Mouse (Mus musculus) hindbrain, embryonic 12.5 days (tissue): ENCODE results near the gene Tcf7l1. TPM values are rescaled to one million over a fixed set of nuclear protein-coding genes. Genes with fewer than 3 reads are reported as not detected.
A peak's percentile ranks its signal among the peaks of the same experiment; 100 is the strongest.

Source experiments
- ATAC-seq: fragments of 200-750 bp; cut with Nextera tagmentation; 2 replicates; pipeline ENCODE4 v1.8.0; 2017; ENCODE audit warnings: moderate TSS enrichment; ENCODE audit not compliant: low FRiP score
- H3K27ac ChIP-seq: fragments of 300-500 bp; sonication (generic); 2 replicates; pipeline ENCODE4 v1.5.1; 2016; ENCODE audit warnings: mild to moderate bottlenecking
- H3K27me3 ChIP-seq: fragments of 300-500 bp; sonication (generic); 2 replicates; pipeline ENCODE4 v1.6.1; 2016; ENCODE audit warnings: mild to moderate bottlenecking
- H3K36me3 ChIP-seq: fragments of 300-500 bp; sonication (generic); 2 replicates; pipeline ENCODE4 v1.6.1; 2016; ENCODE audit warnings: mild to moderate bottlenecking
- H3K4me1 ChIP-seq: fragments of 300-500 bp; sonication (generic); 2 replicates; pipeline ENCODE4 v1.6.1; 2016
- H3K4me2 ChIP-seq: fragments of 300-500 bp; sonication (generic); replicated peaks from 2 replicates; pipeline ENCODE4 v1.6.1; 2016; ENCODE audit warnings: mild to moderate bottlenecking
- H3K4me3 ChIP-seq: fragments of 300-500 bp; sonication (generic); 2 replicates; pipeline ENCODE4 v1.5.1; 2016; ENCODE audit warnings: mild to moderate bottlenecking
- H3K9ac ChIP-seq: fragments of 300-500 bp; sonication (generic); 2 replicates; pipeline ENCODE4 v1.6.1; 2016; ENCODE audit warnings: mild to moderate bottlenecking, moderate library complexity
- H3K9me3 ChIP-seq: fragments of 300-500 bp; sonication (generic); replicated peaks from 2 replicates; pipeline ENCODE4 v1.6.1; 2016; ENCODE audit warnings: mild to moderate bottlenecking
- WGBS: fragments of 180-500 bp; shearing (Covaris S2); methylation state at CpG from one replicate; pipeline ENCODE4 v1.1.7; 2016; 5-methylcytosine and 5-hydroxymethylcytosine counted together
- polyA plus RNA-seq: library from polyadenylated mRNA; unstranded; fragments of >200 nt; fragmentation: Nextera tagmentation; extraction: Ambion mirVana; gene quantifications from 2 replicates; pipeline ENCODE4 v1.2.1, GENCODE M21; 2016

Gene Tcf7l1
- polyA plus RNA-seq, 1 experiment from 2014 or later, result 24.7 TPM

DNA sequence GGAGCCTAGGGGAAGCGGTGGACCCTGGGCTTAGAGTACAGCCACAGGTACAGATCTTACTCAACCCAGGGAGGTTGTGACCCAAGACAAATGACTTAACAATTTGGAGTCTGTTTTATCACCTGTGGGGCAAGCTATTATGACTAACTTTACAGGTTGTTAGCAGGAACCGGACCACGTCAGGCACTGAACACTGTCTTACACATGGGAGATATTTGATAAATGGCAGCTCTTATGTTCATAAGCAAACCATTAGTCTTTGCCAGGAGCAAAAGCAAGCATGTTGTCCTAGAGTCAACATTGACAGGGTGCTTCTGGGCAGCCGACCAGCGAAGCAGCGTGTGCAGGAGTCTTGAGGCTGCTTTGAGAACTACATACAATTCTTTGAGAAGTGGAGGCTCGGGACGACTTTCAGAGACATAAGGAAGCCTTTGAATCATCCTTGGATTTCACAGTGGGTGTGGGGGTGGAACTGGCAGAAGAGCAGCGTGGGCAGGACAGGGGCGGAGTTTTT, 138.7 kb downstream of the Tcf7l1 start:
- no peak for ATAC-seq
- Histone ChIP-seq H3K27ac (no peak overlapping the region), H3K4me2 (no peak overlapping the region), H3K4me1 (peaks cover 12% of the 10 kb centered on the region; the same call in 1 of the 2 replicates), H3K9me3 (no peaks in the 10 kb centered on the region), H3K36me3 (no peaks in the 10 kb centered on the region), H3K4me3 (no peak overlapping the region), H3K27me3 (no peaks in the 10 kb centered on the region), H3K9ac (no peak overlapping the region)
- 77% methylated on average over 10 of the region's 10 CpGs for WGBS

DNA sequence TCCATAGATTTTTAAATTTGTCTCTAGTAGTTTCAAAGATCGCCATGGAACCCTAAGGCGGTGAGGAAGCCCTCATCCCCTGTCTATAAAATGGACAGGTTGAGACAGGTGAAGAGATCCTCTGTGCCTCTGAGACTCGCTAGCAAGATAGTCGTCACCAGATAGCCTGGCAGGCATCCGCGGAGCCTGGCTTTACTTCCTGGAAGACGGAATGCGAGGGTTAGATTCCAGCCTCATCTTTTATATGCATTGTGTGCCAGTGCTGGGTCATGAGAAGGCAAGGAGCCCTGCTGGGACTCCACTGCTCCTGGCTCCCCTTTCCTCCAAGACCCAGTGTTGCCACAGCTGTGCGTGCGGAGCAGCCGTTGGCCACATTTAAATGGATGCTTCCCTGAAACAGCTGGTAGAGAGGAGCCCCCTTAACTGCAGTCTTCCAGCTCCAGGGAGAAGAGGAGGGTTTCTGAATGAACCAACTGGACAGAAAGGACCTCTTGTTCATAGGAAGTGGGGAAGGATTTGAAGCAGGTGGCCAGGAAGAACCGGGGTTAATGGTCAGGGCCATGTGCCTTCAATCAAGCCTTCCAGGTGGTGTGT, 141.0 kb downstream of the Tcf7l1 start:
- ATAC-seq, result no peak
- no peak overlapping the region for H3K4me2 ChIP-seq
- no peaks in the 10 kb centered on the region for H3K9me3 ChIP-seq
- no peak overlapping the region for H3K9ac ChIP-seq
- no peaks in the 10 kb centered on the region for H3K27me3 ChIP-seq
- 50% methylated on average over 12 of the region's 12 CpGs for WGBS
- peaks cover 7% of the 10 kb centered on the region; the same call in 1 of the 2 replicates for H3K4me1 ChIP-seq
- no peak overlapping the region for H3K27ac ChIP-seq
- H3K36me3 ChIP-seq, result no peaks in the 10 kb centered on the region
- no peak overlapping the region for H3K4me3 ChIP-seq

- H3K9me3 ChIP-seq, result no peaks in the 10 kb centered on the region
- no peak overlapping the region for H3K27ac ChIP-seq
- no peak overlapping the region for H3K4me3 ChIP-seq
- ATAC-seq, result peak; percentile 69
- no peak overlapping the region for H3K4me2 ChIP-seq
- no peaks in the 10 kb centered on the region for H3K36me3 ChIP-seq
- WGBS, result 62% methylated on average over 10 of the region's 10 CpGs
- H3K9ac ChIP-seq, result no peak overlapping the region
- peaks cover 7% of the 10 kb centered on the region; the same call in 1 of the 2 replicates for H3K4me1 ChIP-seq
- H3K27me3 ChIP-seq, result no peaks in the 10 kb centered on the region
Observed at GRCm38 (mm10) chr6:72647383-72647820, 141.7 kb downstream of the Tcf7l1 start.

DNA sequence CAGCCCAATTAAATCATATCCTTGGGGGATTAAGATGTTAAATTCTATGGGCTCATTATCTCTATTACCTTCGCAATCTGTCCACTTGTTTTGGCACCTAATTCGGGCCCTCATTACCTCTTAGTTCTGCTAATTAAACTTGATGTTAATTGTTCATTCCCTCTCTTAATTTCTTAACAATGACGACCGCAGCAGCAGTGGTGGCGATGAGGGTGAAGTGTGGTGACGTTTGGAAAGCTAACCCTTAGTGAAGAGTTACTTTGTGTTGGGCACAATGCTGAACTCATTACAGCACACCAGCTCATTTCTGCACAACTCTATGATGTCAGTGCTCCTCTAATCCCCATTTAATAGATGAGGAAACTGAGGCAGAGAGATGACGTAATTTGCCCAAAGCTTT, 143.7 kb downstream of the Tcf7l1 start:
- no peak overlapping the region for H3K4me3 ChIP-seq
- H3K27ac ChIP-seq, result no peak overlapping the region
- WGBS, result 84% methylated on average over 7 of the region's 7 CpGs
- H3K9ac ChIP-seq, result no peak overlapping the region
- ATAC-seq, result no peak
- H3K4me2 ChIP-seq, result no peak overlapping the region
- no peaks in the 10 kb centered on the region for H3K9me3 ChIP-seq
- no peaks in the 10 kb centered on the region for H3K27me3 ChIP-seq
- peaks cover 7% of the 10 kb centered on the region; the same call in 1 of the 2 replicates for H3K4me1 ChIP-seq
- no peaks in the 10 kb centered on the region for H3K36me3 ChIP-seq

GRCm38 (mm10) chr6:72644576-72644975, 144.5 kb downstream of the Tcf7l1 start:
- no peak overlapping the region for H3K4me3 ChIP-seq
- H3K4me2 ChIP-seq, result no peak overlapping the region
- H3K4me1 ChIP-seq, result peaks cover 7% of the 10 kb centered on the region; the same call in 1 of the 2 replicates
- no peaks in the 10 kb centered on the region for H3K9me3 ChIP-seq
- H3K27me3 ChIP-seq, result no peaks in the 10 kb centered on the region
- no peak overlapping the region for H3K9ac ChIP-seq
- no peak overlapping the region for H3K27ac ChIP-seq
- ATAC-seq, result no peak
- H3K36me3 ChIP-seq, result no peaks in the 10 kb centered on the region
- 87% methylated on average over 4 of the region's 4 CpGs for WGBS

- Histone ChIP-seq H3K27ac (no peak overlapping the region), H3K36me3 (no peaks in the 10 kb centered on the region), H3K9ac (no peak overlapping the region), H3K4me3 (no peak overlapping the region), H3K9me3 (no peaks in the 10 kb centered on the region), H3K4me1 (no peaks in the 10 kb centered on the region), H3K4me2 (no peak overlapping the region), H3K27me3 (no peaks in the 10 kb centered on the region)
- no peak for ATAC-seq
- WGBS, result 84% methylated on average over 18 of the region's 18 CpGs
Observed at GRCm38 (mm10) chr6:72641218-72641954, 147.7 kb downstream of the Tcf7l1 start.

- Histone ChIP-seq H3K36me3 (peaks cover 3% of the 10 kb centered on the region; the same call in 1 of the 2 replicates), H3K27ac (no peak overlapping the region), H3K9ac (no peak overlapping the region), H3K27me3 (no peaks in the 10 kb centered on the region), H3K4me3 (no peak overlapping the region), H3K4me2 (no peak overlapping the region), H3K9me3 (no peaks in the 10 kb centered on the region), H3K4me1 (no peaks in the 10 kb centered on the region)
- WGBS, result 83% methylated on average over 3 of the region's 3 CpGs
- ATAC-seq, result no peak
Observed at GRCm38 (mm10) chr6:72636940-72637339, 152.1 kb downstream of the Tcf7l1 start.

DNA sequence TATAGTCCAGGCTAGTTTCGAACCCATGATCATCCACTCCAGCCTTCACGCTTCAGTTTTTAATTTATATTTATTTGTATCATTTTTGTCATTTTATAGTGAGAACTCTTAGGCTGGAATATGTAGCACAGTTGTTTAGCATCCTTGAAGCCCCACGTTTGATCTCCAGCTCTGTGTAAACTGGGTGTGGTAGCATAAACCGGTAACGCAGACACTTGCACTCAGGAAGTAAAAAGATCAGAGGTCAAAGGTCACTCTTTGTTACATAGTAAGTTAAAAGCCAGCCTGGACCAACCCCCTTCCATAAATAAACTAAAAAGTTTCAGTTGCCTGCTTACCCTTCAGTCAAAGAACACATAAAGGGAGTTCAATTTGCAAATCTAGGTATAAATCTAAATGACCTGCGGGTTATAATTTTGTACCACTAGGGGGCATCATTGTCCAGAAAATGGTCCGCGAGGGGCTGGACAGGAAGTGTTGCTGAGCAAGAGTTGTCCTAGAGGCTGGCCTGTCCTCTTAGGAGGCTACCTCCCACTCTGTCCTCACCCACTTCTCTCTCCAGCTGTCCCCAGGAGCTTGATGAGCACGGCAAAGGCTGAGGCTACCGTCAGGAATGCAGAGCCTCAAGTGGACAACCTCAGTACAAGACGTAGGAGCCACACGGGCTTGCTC, 153.2 kb downstream of the Tcf7l1 start:
- Histone ChIP-seq H3K4me2 (no peak overlapping the region), H3K27ac (no peak overlapping the region), H3K36me3 (peaks cover 13% of the 10 kb centered on the region; the same call in 1 of the 2 replicates), H3K4me1 (no peaks in the 10 kb centered on the region), H3K9me3 (no peaks in the 10 kb centered on the region), H3K4me3 (no peak overlapping the region), H3K9ac (no peak overlapping the region), H3K27me3 (no peaks in the 10 kb centered on the region)
- ATAC-seq, result peak; percentile 60; the same call in 1 of the 2 replicates
- 52% methylated on average over 12 of the region's 12 CpGs for WGBS

GRCm38 (mm10) chr6:72634311-72634710, 154.7 kb downstream of the Tcf7l1 start:
- WGBS, result 76% methylated on average over 10 of the region's 10 CpGs
- no peaks in the 10 kb centered on the region for H3K4me1 ChIP-seq
- no peak overlapping the region for H3K4me3 ChIP-seq
- no peak for ATAC-seq
- no peak overlapping the region for H3K9ac ChIP-seq
- H3K36me3 ChIP-seq, result peaks cover 26% of the 10 kb centered on the region; the same call in 1 of the 2 replicates
- H3K27me3 ChIP-seq, result no peaks in the 10 kb centered on the region
- H3K9me3 ChIP-seq, result no peaks in the 10 kb centered on the region
- H3K27ac ChIP-seq, result no peak overlapping the region
- no peak overlapping the region for H3K4me2 ChIP-seq

GRCm38 (mm10) chr6:72631700-72632099, 157.4 kb downstream of the Tcf7l1 start:
- H3K36me3 ChIP-seq, result peaks cover 33% of the 10 kb centered on the region
- no peak; the same call in 1 of the 2 replicates for ATAC-seq

GRCm38 (mm10) chr6:72630961-72631360, 158.1 kb downstream of the Tcf7l1 start:
- H3K27me3 ChIP-seq, result no peaks in the 10 kb centered on the region
- no peak overlapping the region for H3K9ac ChIP-seq
- no peaks in the 10 kb centered on the region for H3K9me3 ChIP-seq
- no peak overlapping the region for H3K4me2 ChIP-seq
- H3K4me1 ChIP-seq, result no peaks in the 10 kb centered on the region
- 88% methylated on average over 14 of the region's 14 CpGs for WGBS
- peaks cover 33% of the 10 kb centered on the region for H3K36me3 ChIP-seq
- no peak for ATAC-seq
- H3K4me3 ChIP-seq, result no peak overlapping the region
- no peak overlapping the region for H3K27ac ChIP-seq

More at GRCm38 (mm10) chr6:72631700-72632099, 157.4 kb downstream of the Tcf7l1 start:
- 88% methylated on average over 6 of the region's 6 CpGs for WGBS
- no peaks in the 10 kb centered on the region for H3K4me1 ChIP-seq
- H3K9me3 ChIP-seq, result no peaks in the 10 kb centered on the region
- 0 out of 2 replicates have a peak overlapping the region, but pooled peaks have one; percentile 10 for H3K9ac ChIP-seq
- no peak overlapping the region for H3K4me3 ChIP-seq
- no peak overlapping the region for H3K27ac ChIP-seq
- H3K27me3 ChIP-seq, result no peaks in the 10 kb centered on the region
- H3K4me2 ChIP-seq, result no peak overlapping the region

DNA sequence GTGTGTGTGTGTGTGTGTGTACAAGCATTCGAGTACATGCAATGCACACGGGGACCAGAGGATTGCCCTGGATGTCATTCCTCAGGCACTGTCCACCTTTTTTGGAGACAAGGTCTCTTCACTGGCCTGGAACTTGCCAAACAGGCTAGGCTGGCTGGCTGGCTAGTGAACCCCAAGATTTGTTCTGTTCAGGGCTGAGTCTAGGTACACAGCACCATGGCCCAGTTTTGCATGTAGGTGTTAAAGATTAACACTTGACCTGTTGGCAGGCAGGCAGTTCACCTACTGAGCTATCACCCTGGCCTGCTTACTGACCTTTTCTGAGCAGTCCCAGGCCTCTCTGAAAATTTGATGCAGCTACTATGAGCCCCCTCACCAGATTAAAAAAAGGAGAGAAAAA, 158.7 kb downstream of the Tcf7l1 start:
- WGBS, result 88% methylated on average over 2 of the region's 2 CpGs
- Histone ChIP-seq H3K4me2 (no peak overlapping the region), H3K9me3 (no peaks in the 10 kb centered on the region), H3K27ac (no peak overlapping the region), H3K27me3 (no peaks in the 10 kb centered on the region), H3K4me1 (no peaks in the 10 kb centered on the region), H3K4me3 (no peak overlapping the region), H3K36me3 (peaks cover 33% of the 10 kb centered on the region), H3K9ac (no peak overlapping the region)
- ATAC-seq, result no peak
